Mouse (Mus musculus) limb, embryonic 14.5 days (tissue): ENCODE results near the gene Ovol1. TPM values are rescaled to one million over a fixed set of nuclear protein-coding genes. Genes with fewer than 3 reads are reported as not detected.

Source experiments
- ATAC-seq: fragments of 200-750 bp; cut with Nextera tagmentation; 2 replicates; pipeline ENCODE4 v1.8.0; 2017; ENCODE audit warnings: low read depth, moderate number of reproducible peaks, moderate TSS enrichment; ENCODE audit not compliant: low FRiP score
- DNase-seq: peaks from one replicate; pipeline ENCODE4 v3.0.0-alpha.2; 2015; ENCODE audit warnings: low spot score
- H3K27ac ChIP-seq: fragments of 300-500 bp; sonication (generic); replicated peaks from 2 replicates; pipeline ENCODE4 v1.5.1; 2014; ENCODE audit warnings: low read depth, mild to moderate bottlenecking, low read length, moderate library complexity, mixed read lengths
- H3K27me3 ChIP-seq: fragments of 300-500 bp; sonication (generic); 2 replicates; pipeline ENCODE4 v1.6.1; 2014; ENCODE audit warnings: low read length, mixed read lengths; ENCODE audit not compliant: control insufficient read depth, insufficient read depth
- H3K36me3 ChIP-seq: fragments of 300-500 bp; sonication (generic); 2 replicates; pipeline ENCODE4 v1.6.1; 2014; ENCODE audit warnings: mild to moderate bottlenecking, low read length, moderate library complexity, mixed read lengths; ENCODE audit not compliant: control insufficient read depth, insufficient read depth
- H3K4me1 ChIP-seq: fragments of 300-500 bp; sonication (generic); 2 replicates; pipeline ENCODE4 v1.6.1; 2014; ENCODE audit warnings: antibody characterized with exemption, low read length, mixed read lengths; ENCODE audit not compliant: control insufficient read depth, insufficient read depth
- H3K4me2 ChIP-seq: fragments of 300-500 bp; sonication (generic); replicated peaks from 2 replicates; pipeline ENCODE4 v1.6.1; 2014; ENCODE audit warnings: low read depth, mild to moderate bottlenecking, low read length, moderate library complexity; ENCODE audit not compliant: severe bottlenecking
- H3K4me3 ChIP-seq: fragments of 300-500 bp; sonication (generic); replicated peaks from 2 replicates; pipeline ENCODE4 v1.5.1; 2014; ENCODE audit warnings: low read length
- H3K9ac ChIP-seq: fragments of 300-500 bp; sonication (generic); 2 replicates; pipeline ENCODE4 v1.6.1; 2014; ENCODE audit warnings: mild to moderate bottlenecking, low read depth, low read length, moderate library complexity; ENCODE audit not compliant: severe bottlenecking
- H3K9me3 ChIP-seq: fragments of 300-500 bp; sonication (generic); 2 replicates; pipeline ENCODE4 v1.6.1; 2016; ENCODE audit warnings: low read length; ENCODE audit not compliant: control insufficient read depth
- POLR2A ChIP-seq: fragments of 200-500 bp; IDR thresholded peaks from 2 replicates; pipeline ENCODE4 v1.8.0; 2012; ENCODE audit warnings: inconsistent platforms, mild to moderate bottlenecking, moderate library complexity, borderline replicate concordance; ENCODE audit not compliant: insufficient read depth, insufficient read length; ENCODE audit errors: extremely low read depth
- WGBS: fragments of 180-500 bp; shearing (Covaris S2); extraction: QIAGEN DNeasy Blood & Tissue Kit; methylation state at CpG from one replicate; pipeline ENCODE4 v1.1.7; 2014; 5-methylcytosine and 5-hydroxymethylcytosine counted together
- polyA plus RNA-seq, 2 experiments: library from polyadenylated mRNA; depleted of rRNA in 1 of 2; stranded (reverse) in 1 of 2; unstranded in 1 of 2; fragments of >200 nt; fragmentation: Nextera tagmentation in 1 of 2; extraction: Ambion mirVana in 1 of 2; gene quantifications; 2 replicates each; pipeline versions ENCODE4 v1.2.1 to v1.2.3; 2012 to 2014

The Ovol1 gene
- polyA plus RNA-seq, 2 experiments = 7.2 to 12.8 TPM

- H3K4me2 ChIP-seq = no peak overlapping the region
- 60% methylated on average over 14 of the region's 14 CpGs for WGBS
- DNase-seq (no peak), ATAC-seq (no peak)
- no peaks in the 10 kb centered on the region for H3K9me3 ChIP-seq
- TF ChIP-seq POLR2A = no peak
- no peaks in the 10 kb centered on the region for H3K4me1 ChIP-seq
- H3K36me3 ChIP-seq = no peaks in the 10 kb centered on the region
- no peak overlapping the region for H3K9ac ChIP-seq
- H3K4me3 ChIP-seq = no peak overlapping the region
- no peak overlapping the region for H3K27ac ChIP-seq
- H3K27me3 ChIP-seq = peaks cover 24% of the 10 kb centered on the region
Observed at GRCm38 (mm10) chr19:5554212-5554611, 6.2 kb downstream of the Ovol1 start.

DNA sequence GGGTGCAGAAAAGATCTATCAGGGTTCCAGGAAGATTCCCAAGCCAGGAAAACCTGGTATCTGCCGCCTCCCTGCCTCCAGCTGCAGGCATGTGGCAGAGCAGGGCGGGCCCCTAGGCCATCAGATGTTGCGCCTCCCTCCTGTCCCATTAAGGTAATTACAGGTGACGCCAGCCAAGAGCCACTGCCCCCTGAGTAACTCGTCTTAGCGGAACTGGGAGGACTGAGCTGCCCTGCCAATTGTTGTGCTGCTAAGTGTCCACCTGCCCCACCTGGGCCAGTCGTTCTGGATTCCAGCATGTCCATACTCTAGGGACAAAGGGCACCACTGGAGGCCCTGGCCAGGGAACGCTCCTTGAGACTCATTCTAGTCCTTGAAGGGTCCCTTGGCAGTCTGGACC, 6.6 kb downstream of the Ovol1 start:
- Histone ChIP-seq H3K27me3 (peaks cover 19% of the 10 kb centered on the region), H3K4me2 (no peak overlapping the region), H3K4me1 (no peaks in the 10 kb centered on the region), H3K27ac (no peak overlapping the region), H3K9ac (no peak overlapping the region), H3K9me3 (no peaks in the 10 kb centered on the region), H3K4me3 (no peak overlapping the region), H3K36me3 (no peaks in the 10 kb centered on the region)
- DNase-seq = no peak
- TF ChIP-seq POLR2A = no peak
- no peak for ATAC-seq
- 40% methylated on average over 8 of the region's 8 CpGs for WGBS

DNA sequence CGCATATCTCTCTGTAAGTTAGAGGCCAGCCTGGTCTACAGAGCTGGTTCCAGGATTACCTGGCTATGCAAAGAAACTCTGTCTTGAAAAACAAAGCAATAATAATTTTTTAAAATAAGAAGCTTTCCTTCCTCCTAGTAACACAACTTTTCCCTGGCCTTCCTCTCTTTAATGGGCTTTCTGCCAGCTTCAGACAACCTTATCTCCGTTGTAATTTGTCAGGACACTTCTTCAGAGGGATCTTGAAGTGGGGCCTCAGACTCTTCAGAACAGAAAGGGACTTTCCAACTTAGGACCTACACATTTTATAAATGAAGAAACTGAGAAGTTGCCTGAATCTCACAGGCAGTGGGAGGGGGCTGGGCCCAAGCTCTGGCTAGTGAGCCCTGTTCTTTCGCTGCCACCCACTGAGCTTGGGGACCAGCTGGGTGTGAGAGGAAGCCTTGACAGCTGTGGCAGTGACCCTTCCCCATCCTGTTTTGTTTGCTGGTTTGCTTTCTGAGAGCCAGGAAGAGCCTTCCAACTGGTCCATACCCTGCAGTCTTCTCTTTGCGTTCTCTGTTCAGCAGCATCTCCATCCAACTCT, 12.9 kb downstream of the Ovol1 start:
- Histone ChIP-seq H3K9ac (no peak overlapping the region), H3K27ac (no peak overlapping the region), H3K4me2 (no peak overlapping the region), H3K27me3 (no peaks in the 10 kb centered on the region), H3K36me3 (no peaks in the 10 kb centered on the region), H3K4me1 (no peaks in the 10 kb centered on the region), H3K4me3 (no peak overlapping the region), H3K9me3 (no peaks in the 10 kb centered on the region)
- ATAC-seq (no peak), DNase-seq (no peak)
- no peak for TF ChIP-seq POLR2A
- WGBS = 72% methylated on average over 4 of the region's 4 CpGs

GRCm38 (mm10) chr19:5544031-5544430, 16.4 kb downstream of the Ovol1 start:
- no peaks in the 10 kb centered on the region for H3K9me3 ChIP-seq
- no peak overlapping the region for H3K9ac ChIP-seq
- WGBS = 45% methylated on average over 11 of the region's 11 CpGs
- no peak for ATAC-seq
- H3K4me3 ChIP-seq = no peak overlapping the region
- H3K36me3 ChIP-seq = no peaks in the 10 kb centered on the region
- TF ChIP-seq POLR2A = no peak
- no peaks in the 10 kb centered on the region for H3K4me1 ChIP-seq
- H3K4me2 ChIP-seq = no peak overlapping the region
- no peaks in the 10 kb centered on the region for H3K27me3 ChIP-seq
- no peak for DNase-seq
- no peak overlapping the region for H3K27ac ChIP-seq

GRCm38 (mm10) chr19:5543362-5543761, 17.1 kb downstream of the Ovol1 start:
- no peak overlapping the region for H3K4me3 ChIP-seq
- H3K9me3 ChIP-seq = no peaks in the 10 kb centered on the region
- 87% methylated on average over 9 of the region's 9 CpGs for WGBS
- H3K27me3 ChIP-seq = no peaks in the 10 kb centered on the region
- no peak overlapping the region for H3K9ac ChIP-seq
- no peak overlapping the region for H3K4me2 ChIP-seq
- no peaks in the 10 kb centered on the region for H3K36me3 ChIP-seq
- TF ChIP-seq POLR2A = no peak
- ATAC-seq = no peak
- no peaks in the 10 kb centered on the region for H3K4me1 ChIP-seq
- DNase-seq = no peak
- no peak overlapping the region for H3K27ac ChIP-seq

DNA sequence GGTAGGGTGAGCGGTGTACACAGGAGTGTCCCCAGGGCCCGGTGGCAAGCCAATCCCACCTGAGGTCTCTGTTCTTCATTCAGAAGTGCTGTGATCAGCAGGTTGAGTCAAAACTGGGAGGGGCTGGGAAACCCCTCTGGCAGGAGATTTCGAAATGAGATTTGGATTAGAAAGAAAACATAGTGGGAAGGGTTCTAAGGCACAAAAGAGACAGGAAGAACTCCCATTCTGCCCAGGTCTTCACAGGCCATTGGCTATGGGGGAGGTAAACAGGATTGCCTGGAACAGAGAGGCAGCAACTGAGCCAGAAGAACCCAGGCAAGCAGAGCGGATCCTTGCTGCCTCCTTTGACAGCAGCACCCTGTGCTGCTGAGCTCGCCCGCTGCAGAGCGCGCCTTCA, 21.7 kb downstream of the Ovol1 start:
- Histone ChIP-seq H3K4me3 (no peak overlapping the region), H3K9me3 (no peaks in the 10 kb centered on the region), H3K4me1 (no peaks in the 10 kb centered on the region), H3K27ac (no peak overlapping the region), H3K27me3 (no peaks in the 10 kb centered on the region), H3K4me2 (no peak overlapping the region), H3K36me3 (no peaks in the 10 kb centered on the region), H3K9ac (no peak overlapping the region)
- no peak for DNase-seq
- no peak for TF ChIP-seq POLR2A
- WGBS = 68% methylated on average over 8 of the region's 8 CpGs
- no peak for ATAC-seq
